ENCODE assay signal across 1 mouse cellular context in genomic region chr15:100494647-100495046, GRCm38 (mm10).
TF ChIP-seq lines count a peak whose summit lies in the region.

No protein-coding gene starts in this region.

TF ChIP-seq in MEL, 35 proteins besides CTCF, POLR2A, EP300 and RAD21 (continued from another document):
- TF ChIP-seq UBTF (IDR thresholded peaks at IDR 0.05; ENCODE audit: borderline replicate concordance, insufficient read depth, low read depth, low read length): no peak
- TF ChIP-seq TAL1 (IDR thresholded peaks at IDR 0.05; ENCODE audit: low read length): no peak
- TF ChIP-seq NRF1 (IDR thresholded peaks at IDR 0.05; ENCODE audit: insufficient read depth, low read depth, low read length, poor library complexity, severe bottlenecking): no peak
- TF ChIP-seq TBP (IDR thresholded peaks at IDR 0.05; ENCODE audit: low read depth, low read length): no peak
- TF ChIP-seq ZC3H11A (IDR thresholded peaks at IDR 0.05; ENCODE audit: low read depth, low read length): no peak
TF ChIP-seq in MEL: peak in this region for 0.
